Comparison of ENCODE assay signal across 9 mouse cellular contexts in the genomic region with DNA sequence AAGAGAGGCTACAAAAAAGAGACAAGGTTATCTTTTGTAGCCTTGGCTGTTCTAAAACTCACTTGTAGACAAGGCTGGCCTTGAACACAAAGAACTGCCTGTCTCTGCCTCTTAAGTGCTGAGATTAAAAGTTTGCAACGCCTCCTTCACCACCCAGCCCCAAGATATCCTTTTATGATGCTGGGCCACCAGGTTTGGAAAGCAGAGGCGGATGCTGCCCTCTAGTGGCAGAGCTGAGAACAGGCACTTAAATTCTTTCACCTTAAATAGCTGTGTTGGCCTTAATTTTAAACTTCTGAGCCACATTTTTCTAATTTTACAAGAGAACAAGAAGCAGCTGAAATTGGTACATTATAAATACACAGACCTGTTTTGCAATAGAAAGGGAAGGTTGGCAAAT.
DNase-seq lines count a peak whose midpoint lies in the region; ATAC-seq lines count a peak whose summit lies in the region.
"Had no signal": no experiment of that assay in that cellular context is flagged by ENCODE, and none has a peak within 500 bp of the region (broad histone marks: within the 10 kb centered on the region; RNA-seq: fewer than 3 reads in every experiment).

No protein-coding gene starts in this region.

- no peak for ATAC-seq in liver, embryonic 12.5 days
- no peak for ATAC-seq in neural tube, embryonic 11.5 days (ENCODE audit: insufficient read depth, low FRiP score, low TSS enrichment)

- no peak overlapping the region for H3K9ac ChIP-seq in liver, embryonic 12.5 days
- H3K9ac ChIP-seq in neural tube, embryonic 11.5 days (ENCODE audit: low read length): no peak overlapping the region
- H3K9ac ChIP-seq: heart, embryonic 15.5 days had no signal

- H3K4me3 ChIP-seq in liver, embryonic 12.5 days: no peak overlapping the region
- no peak overlapping the region for H3K4me3 ChIP-seq in neural tube, embryonic 11.5 days (ENCODE audit: low read depth, low read length)
- H3K4me3 ChIP-seq: heart, embryonic 15.5 days had no signal

- H3K36me3 ChIP-seq in liver, embryonic 12.5 days: no peaks in the 10 kb centered on the region
- no peaks in the 10 kb centered on the region for H3K36me3 ChIP-seq in neural tube, embryonic 11.5 days (ENCODE audit: control insufficient read depth, insufficient read depth, low read length)
- H3K36me3 ChIP-seq: heart, embryonic 15.5 days had no signal

- no peaks in the 10 kb centered on the region for H3K9me3 ChIP-seq in liver, embryonic 12.5 days (replicated peaks)
- H3K9me3 ChIP-seq in neural tube, embryonic 11.5 days (ENCODE audit: control insufficient read depth, low read length): no peaks in the 10 kb centered on the region
- H3K9me3 ChIP-seq: heart, embryonic 15.5 days had no signal

- peaks cover 19% of the 10 kb centered on the region; the same call in 1 of the 2 replicates for H3K27me3 ChIP-seq in liver, embryonic 12.5 days (replicated peaks)
- no peaks in the 10 kb centered on the region for H3K27me3 ChIP-seq in neural tube, embryonic 11.5 days (ENCODE audit: control insufficient read depth, insufficient read depth, low read length)

- no peaks in the 10 kb centered on the region for H3K4me1 ChIP-seq in liver, embryonic 12.5 days
- no peaks in the 10 kb centered on the region for H3K4me1 ChIP-seq in neural tube, embryonic 11.5 days (ENCODE audit: control insufficient read depth, insufficient read depth, low read length)
- H3K4me1 ChIP-seq: heart, embryonic 15.5 days had no signal

- no peak overlapping the region for H3K27ac ChIP-seq in liver, embryonic 12.5 days
- H3K27ac ChIP-seq in neural tube, embryonic 11.5 days (ENCODE audit: low read depth, low read length): no peak overlapping the region
- H3K27ac ChIP-seq: heart, embryonic 15.5 days had no signal

- H3K4me2 ChIP-seq in liver, embryonic 12.5 days: no peak overlapping the region
- no peak overlapping the region for H3K4me2 ChIP-seq in neural tube, embryonic 11.5 days (ENCODE audit: low read depth)
- H3K4me2 ChIP-seq: heart, embryonic 15.5 days had no signal

- peak; percentile 6 to 25 for DNase-seq in adrenal gland, adult 18-20 months (ENCODE audit: low spot score in 2 of 2)
- no peak for DNase-seq in adrenal gland, postnatal 4 days (ENCODE audit: low spot score in 2 of 2)
- DNase-seq in liver: peak; percentile 17
- peak; percentile 71 for DNase-seq in embryo, embryonic 10 days (ENCODE audit: low spot score)
- peak; percentile 57 for DNase-seq in neural tube, embryonic 11.5 days (ENCODE audit: low spot score)
- DNase-seq in frontal cortex, adult 2 months (ENCODE audit: extremely low spot score in 1 of 2, low spot score in 1 of 2): no peak
- no peak for DNase-seq in kidney, adult 8-10 months

- WGBS in liver, embryonic 12.5 days (ENCODE audit: insufficient replicate concordance): 5% methylated on average over 2 of the region's 2 CpGs
- 11% methylated on average over 2 of the region's 2 CpGs for WGBS in neural tube, embryonic 11.5 days

Comparison
In these comparisons a context has a peak if more than half of its experiments do, and no peak if none do; other contexts are left out.
1. DNase-seq: peak in adrenal gland, adult 18-20 months (2 of 2), liver (single experiment), embryo, embryonic 10 days (single experiment) and neural tube, embryonic 11.5 days (single experiment); none in adrenal gland, postnatal 4 days (0 of 2), frontal cortex, adult 2 months (0 of 2) and kidney, adult 8-10 months (0 of 2).